Mouse (Mus musculus) ES-E14 (cell line): Measurements from ENCODE around the gene Gata3.

Experiments
- CHD2 ChIP-seq: IDR thresholded peaks from 2 replicates; pipeline ENCODE4 v1.6.1; 2014; ENCODE audit warnings: mild to moderate bottlenecking, low read depth, low read length, inconsistent platforms
- ZC3H11A ChIP-seq: IDR thresholded peaks from 2 replicates; pipeline ENCODE4 v1.6.1; 2012; ENCODE audit warnings: low read depth, mild to moderate bottlenecking, inconsistent platforms, low read length, borderline replicate concordance

GRCm38 (mm10) chr2:9874467-9875219 lies 15.2 kb downstream of the Gata3 start:
- TF ChIP-seq CHD2 (no peak), ZC3H11A (no peak)
